Mouse (Mus musculus) heart, postnatal 0 days (tissue): Measurements from ENCODE around the gene Pde4b. TPM values are rescaled to one million over a fixed set of nuclear protein-coding genes. Genes with fewer than 3 reads are reported as not detected.

Source experiments
- ATAC-seq: fragments of 200-750 bp; cut with Nextera tagmentation; 2 replicates; pipeline ENCODE4 v1.8.0; 2017; ENCODE audit warnings: low read depth, moderate number of reproducible peaks, moderate library complexity; ENCODE audit not compliant: insufficient read depth
- DNase-seq: peaks from one replicate; pipeline ENCODE4 v3.0.0-alpha.2; 2016; ENCODE audit warnings: low spot score
- H3K27ac ChIP-seq: fragments of 300-500 bp; sonication (generic); 2 replicates; pipeline ENCODE4 v1.5.1; 2014; ENCODE audit warnings: low read depth, mild to moderate bottlenecking
- H3K27me3 ChIP-seq: fragments of 300-500 bp; sonication (generic); 2 replicates; pipeline ENCODE4 v1.6.1; 2014; ENCODE audit warnings: low read length, mixed read lengths; ENCODE audit not compliant: control insufficient read depth, insufficient read depth
- H3K36me3 ChIP-seq: fragments of 300-500 bp; sonication (generic); replicated peaks from 2 replicates; pipeline ENCODE4 v1.6.1; 2014; ENCODE audit warnings: low read length, mixed read lengths; ENCODE audit not compliant: control insufficient read depth, insufficient read depth
- H3K4me1 ChIP-seq: fragments of 300-500 bp; sonication (generic); 2 replicates; pipeline ENCODE4 v1.6.1; 2014; ENCODE audit warnings: antibody characterized with exemption; ENCODE audit not compliant: control insufficient read depth, insufficient read depth
- H3K4me2 ChIP-seq: fragments of 300-500 bp; sonication (generic); 2 replicates; pipeline ENCODE4 v1.6.1; 2014; ENCODE audit warnings: low read depth, mild to moderate bottlenecking, low read length, moderate library complexity
- H3K4me3 ChIP-seq: fragments of 300-500 bp; sonication (generic); 2 replicates; pipeline ENCODE4 v1.5.1; 2014; ENCODE audit warnings: low read depth, low read length
- H3K9ac ChIP-seq: fragments of 300-500 bp; sonication (generic); replicated peaks from 2 replicates; pipeline ENCODE4 v1.6.1; 2014; ENCODE audit warnings: low read depth, low read length, mixed read lengths
- H3K9me3 ChIP-seq: fragments of 300-500 bp; sonication (generic); replicated peaks from 2 replicates; pipeline ENCODE4 v1.6.1; 2016; ENCODE audit warnings: low read length; ENCODE audit not compliant: control insufficient read depth
- CTCF ChIP-seq: IDR thresholded peaks from 2 replicates; pipeline ENCODE4 v1.5.1; 2016; ENCODE audit warnings: antibody characterized with exemption, control low read depth, low read depth
- EP300 ChIP-seq: IDR thresholded peaks from 2 replicates; pipeline ENCODE4 v1.6.1; 2016; ENCODE audit warnings: antibody characterized with exemption, low read depth
- WGBS: fragments of 180-500 bp; shearing (Covaris S2); extraction: QIAGEN DNeasy Blood & Tissue Kit; methylation state at CpG from one replicate; pipeline ENCODE4 v1.1.7; 2014; 5-methylcytosine and 5-hydroxymethylcytosine counted together
- polyA plus RNA-seq: library from polyadenylated mRNA; unstranded; fragments of >200 nt; fragmentation: Nextera tagmentation; extraction: Ambion mirVana; gene quantifications from 2 replicates; pipeline ENCODE4 v1.2.1, GENCODE M21; 2015
- total RNA-seq: library from RNA; depleted of rRNA; stranded (reverse); fragments of >200 nt; gene quantifications from 2 replicates; pipeline ENCODE4 v1.2.3, GENCODE M21; 2014; ENCODE audit warnings: low replicate concordance

The Pde4b gene
- total and polyA plus RNA-seq, 2 experiments from 2014 or later, result 30.8 to 50.1 TPM

- no peak overlapping the region for H3K9ac ChIP-seq
- 0 out of 2 replicates have a peak, but pooled peaks cover 2% of the 10 kb centered on the region for H3K4me1 ChIP-seq
- H3K27ac ChIP-seq, result no peak overlapping the region
- H3K27me3 ChIP-seq, result no peaks in the 10 kb centered on the region
- H3K9me3 ChIP-seq, result no peaks in the 10 kb centered on the region
- 92% methylated on average over 3 of the region's 3 CpGs for WGBS
- H3K36me3 ChIP-seq, result no peaks in the 10 kb centered on the region
- DNase-seq (no peak), ATAC-seq (no peak)
- H3K4me3 ChIP-seq, result no peak overlapping the region
- no peak overlapping the region for H3K4me2 ChIP-seq
- TF ChIP-seq CTCF, result no peak
- no peak for TF ChIP-seq EP300
These were observed 336.8 kb downstream of the Pde4b start for GRCm38 (mm10) chr4:102424104-102424503.

GRCm38 (mm10) chr4:102425422-102425821 is 338.1 kb downstream of the Pde4b start:
- WGBS, result 70% methylated on average over 3 of the region's 3 CpGs
- DNase-seq (no peak), ATAC-seq (no peak)
- Histone ChIP-seq H3K4me1 (0 out of 2 replicates have a peak, but pooled peaks cover 2% of the 10 kb centered on the region), H3K27ac (no peak overlapping the region), H3K4me2 (no peak overlapping the region), H3K9me3 (no peaks in the 10 kb centered on the region), H3K4me3 (no peak overlapping the region), H3K36me3 (no peaks in the 10 kb centered on the region), H3K9ac (no peak overlapping the region), H3K27me3 (no peaks in the 10 kb centered on the region)
- TF ChIP-seq EP300, result no peak
- no peak for TF ChIP-seq CTCF

GRCm38 (mm10) chr4:102429730-102430341 is 342.5 kb downstream of the Pde4b start:
- peaks cover 6% of the 10 kb centered on the region for H3K4me1 ChIP-seq
- no peak for DNase-seq
- no peaks in the 10 kb centered on the region for H3K9me3 ChIP-seq
- ATAC-seq, result no peak
- WGBS, result 62% methylated on average over 4 of the region's 4 CpGs
- TF ChIP-seq EP300, result no peak
- TF ChIP-seq CTCF, result no peak
- H3K27me3 ChIP-seq, result no peaks in the 10 kb centered on the region
- no peak overlapping the region for H3K9ac ChIP-seq
- no peak overlapping the region for H3K4me3 ChIP-seq
- no peak overlapping the region for H3K4me2 ChIP-seq
- H3K27ac ChIP-seq, result no peak overlapping the region
- no peaks in the 10 kb centered on the region for H3K36me3 ChIP-seq

GRCm38 (mm10) chr4:102432040-102432782 is 344.9 kb downstream of the Pde4b start:
- no peak overlapping the region for H3K4me3 ChIP-seq
- H3K27ac ChIP-seq, result peak overlapping the region; percentile 16; the same call in 1 of the 2 replicates
- peaks cover 6% of the 10 kb centered on the region for H3K4me1 ChIP-seq
- no peaks in the 10 kb centered on the region for H3K36me3 ChIP-seq
- DNase-seq (no peak), ATAC-seq (no peak)
- H3K4me2 ChIP-seq, result no peak overlapping the region
- no peaks in the 10 kb centered on the region for H3K9me3 ChIP-seq
- 31% methylated on average over 9 of the region's 9 CpGs for WGBS
- TF ChIP-seq EP300, result no peak
- TF ChIP-seq CTCF, result no peak
- H3K9ac ChIP-seq, result no peak overlapping the region
- no peaks in the 10 kb centered on the region for H3K27me3 ChIP-seq

- no peaks in the 10 kb centered on the region for H3K36me3 ChIP-seq
- H3K27ac ChIP-seq, result peak overlapping the region; percentile 82
- H3K27me3 ChIP-seq, result no peaks in the 10 kb centered on the region
- peak overlapping the region; percentile 30; the same call in 1 of the 2 replicates for H3K4me2 ChIP-seq
- no peak overlapping the region for H3K4me3 ChIP-seq
- no peaks in the 10 kb centered on the region for H3K9me3 ChIP-seq
- no peak for TF ChIP-seq EP300
- TF ChIP-seq CTCF, result no peak
- ATAC-seq, result peak; percentile 69
- peaks cover 22% of the 10 kb centered on the region for H3K4me1 ChIP-seq
- peak; percentile 50 for DNase-seq
- WGBS, result 18% methylated on average over 5 of the region's 5 CpGs
- no peak overlapping the region; the same call in 1 of the 2 replicates for H3K9ac ChIP-seq
These were observed 352.2 kb downstream of the Pde4b start for GRCm38 (mm10) chr4:102439401-102440118.
